Mouse (Mus musculus): ENCODE data around the gene Paxx. TPM values are rescaled to one million over a fixed set of nuclear protein-coding genes. Genes with fewer than 3 reads are reported as not detected.

Paxx gene
- polyA plus RNA-seq, 1 experiment from 2014 or later: 95.4 TPM

DNA sequence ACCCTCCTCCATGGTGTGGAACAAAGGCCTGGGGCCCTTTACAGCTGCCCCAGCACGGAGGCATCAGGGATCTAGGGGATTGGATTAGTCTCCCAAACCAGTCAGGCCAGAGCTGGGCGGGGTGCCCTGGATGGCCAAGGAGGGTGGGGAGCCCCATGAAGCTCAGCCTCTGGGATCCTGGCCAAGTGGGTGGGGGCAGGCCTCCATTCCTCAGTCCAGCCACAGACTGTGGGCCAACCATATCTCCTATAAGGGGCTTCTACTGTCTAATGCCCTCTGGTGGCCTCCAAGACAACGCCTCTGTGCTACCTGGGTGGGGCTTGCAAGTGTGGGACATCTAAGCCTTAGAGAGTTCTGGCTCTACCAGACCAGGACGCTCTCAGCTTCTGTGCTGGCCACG lies 2.0 kb downstream of the Paxx start:
- Histone ChIP-seq H3K4me1 (ENCODE audit: control insufficient read depth, insufficient read depth, low read length) (peaks cover 17% of the 10 kb centered on the region), H3K36me3 (ENCODE audit: control insufficient read depth, insufficient read depth, low read length) (peaks cover 22% of the 10 kb centered on the region), H3K4me2 (ENCODE audit: low read length) (no peak overlapping the region; the same call in 1 of the 2 replicates), H3K4me3 (replicated peaks; ENCODE audit: low read depth, low read length) (no peak overlapping the region), H3K27me3 (ENCODE audit: control insufficient read depth, insufficient read depth, low read length) (no peaks in the 10 kb centered on the region), H3K9ac (replicated peaks; ENCODE audit: low read length) (no peak overlapping the region), H3K27ac (replicated peaks; ENCODE audit: low read depth, low read length) (no peak overlapping the region), H3K9me3 (ENCODE audit: control insufficient read depth, low read length) (no peaks in the 10 kb centered on the region)
- DNase-seq (no peak), ATAC-seq (ENCODE audit: low FRiP score, low TSS enrichment) (no peak)
- WGBS: 79% methylated on average over 5 of the region's 5 CpGs

- peaks cover 17% of the 10 kb centered on the region for H3K4me1 ChIP-seq (ENCODE audit: control insufficient read depth, insufficient read depth, low read length)
- peaks cover 22% of the 10 kb centered on the region for H3K36me3 ChIP-seq (ENCODE audit: control insufficient read depth, insufficient read depth, low read length)
- H3K27ac ChIP-seq (replicated peaks; ENCODE audit: low read depth, low read length): no peak overlapping the region
- no peak overlapping the region for H3K4me2 ChIP-seq (ENCODE audit: low read length)
- no peaks in the 10 kb centered on the region for H3K9me3 ChIP-seq (ENCODE audit: control insufficient read depth, low read length)
- WGBS: 83% methylated on average over 9 of the region's 9 CpGs
- H3K27me3 ChIP-seq (ENCODE audit: control insufficient read depth, insufficient read depth, low read length): no peaks in the 10 kb centered on the region
- H3K9ac ChIP-seq (replicated peaks; ENCODE audit: low read length): no peak overlapping the region
- no peak for ATAC-seq (ENCODE audit: low FRiP score, low TSS enrichment)
- no peak overlapping the region for H3K4me3 ChIP-seq (replicated peaks; ENCODE audit: low read depth, low read length)
- no peak for DNase-seq
Observed at GRCm38 (mm10) chr2:25457022-25457896, 3.6 kb downstream of the Paxx start.

DNA sequence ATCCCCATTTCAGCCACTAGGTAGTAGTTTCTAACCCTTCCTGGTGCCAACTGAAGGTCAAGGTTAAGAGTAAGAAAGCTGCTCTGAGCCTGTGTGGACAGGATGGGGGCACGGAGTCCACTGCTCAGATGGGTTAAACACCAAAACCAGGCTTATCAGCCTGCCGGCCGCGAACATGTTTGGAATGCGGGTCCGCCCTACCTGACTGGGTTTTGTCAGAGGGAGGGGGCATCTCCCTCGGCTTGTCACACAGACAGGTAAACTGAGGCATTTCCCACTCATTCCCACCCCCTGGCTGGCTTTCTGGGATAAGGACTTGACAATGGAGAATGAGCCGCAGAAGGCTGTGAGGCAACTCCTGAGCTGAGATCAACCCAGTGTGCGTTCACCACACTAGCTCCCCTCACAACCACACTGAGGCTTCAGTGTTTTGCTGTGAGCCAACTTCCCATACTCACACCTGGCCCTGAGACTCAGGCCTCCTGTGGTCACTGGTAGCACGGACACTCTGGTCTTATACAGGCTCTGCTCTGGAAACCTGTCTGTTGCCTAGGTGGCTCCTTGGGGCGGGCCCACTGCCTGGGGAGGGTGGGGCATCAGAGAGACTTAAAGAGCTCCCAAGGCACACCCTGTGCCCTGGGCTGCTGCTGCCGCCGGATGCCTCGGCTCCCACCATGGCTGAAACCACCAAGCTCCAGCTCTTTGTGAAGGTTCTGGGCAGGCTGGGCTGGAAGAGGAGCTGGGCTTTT lies 4.5 kb downstream of the Paxx start, which contains the start of gene Clic3:
Gene Clic3 (plus strand): TSS at position 634 of the 749 bp plus-strand sequence.
- Histone ChIP-seq H3K4me2 (ENCODE audit: low read length) (no peak within 1 kb of the TSS), H3K4me3 (replicated peaks; ENCODE audit: low read depth, low read length) (no peak within 1 kb of the TSS), H3K36me3 (ENCODE audit: control insufficient read depth, insufficient read depth, low read length) (peaks cover 22% of the 10 kb centered on the region), H3K9ac (replicated peaks; ENCODE audit: low read length) (no peak within 1 kb of the TSS), H3K27me3 (ENCODE audit: control insufficient read depth, insufficient read depth, low read length) (no peaks in the 10 kb centered on the region), H3K4me1 (ENCODE audit: control insufficient read depth, insufficient read depth, low read length) (peaks cover 14% of the 10 kb centered on the region), H3K27ac (replicated peaks; ENCODE audit: low read depth, low read length) (no peak within 1 kb of the TSS), H3K9me3 (ENCODE audit: control insufficient read depth, low read length) (no peaks in the 10 kb centered on the region)
- 70% methylated on average over 14 of the region's 14 CpGs for WGBS
- ATAC-seq (ENCODE audit: low FRiP score, low TSS enrichment): no peak
- no peak for DNase-seq

DNA sequence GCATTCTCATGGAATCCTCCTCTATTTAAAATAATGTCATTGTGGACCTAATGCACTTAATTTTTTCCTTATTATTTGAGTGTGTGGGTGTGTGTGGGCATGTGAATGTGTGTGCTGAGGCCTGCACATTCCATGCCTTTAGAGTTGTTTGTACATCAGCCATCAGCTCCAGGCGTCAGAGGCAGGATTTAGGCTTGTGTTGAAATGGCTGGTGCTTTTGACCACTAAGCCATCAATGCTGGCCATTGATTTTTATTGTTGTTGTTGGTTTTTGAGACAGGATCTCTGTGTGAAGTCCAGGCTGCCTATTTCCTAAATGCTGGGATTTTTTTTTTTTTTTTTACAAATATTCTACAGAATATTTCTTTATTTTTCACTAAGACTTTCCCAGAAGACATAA lies 7.9 kb downstream of the Paxx start:
- Histone ChIP-seq H3K4me2 (ENCODE audit: low read length) (no peak overlapping the region), H3K27me3 (ENCODE audit: control insufficient read depth, insufficient read depth, low read length) (no peaks in the 10 kb centered on the region), H3K36me3 (ENCODE audit: control insufficient read depth, insufficient read depth, low read length) (peaks cover 22% of the 10 kb centered on the region), H3K4me1 (ENCODE audit: control insufficient read depth, insufficient read depth, low read length) (no peaks in the 10 kb centered on the region), H3K4me3 (replicated peaks; ENCODE audit: low read depth, low read length) (no peak overlapping the region), H3K9me3 (ENCODE audit: control insufficient read depth, low read length) (no peaks in the 10 kb centered on the region), H3K9ac (replicated peaks; ENCODE audit: low read length) (no peak overlapping the region), H3K27ac (replicated peaks; ENCODE audit: low read depth, low read length) (no peak overlapping the region)
- WGBS: 48% methylated on average over 1 of the region's 1 CpGs
- no peak for DNase-seq
- ATAC-seq (ENCODE audit: low FRiP score, low TSS enrichment): no peak

DNA sequence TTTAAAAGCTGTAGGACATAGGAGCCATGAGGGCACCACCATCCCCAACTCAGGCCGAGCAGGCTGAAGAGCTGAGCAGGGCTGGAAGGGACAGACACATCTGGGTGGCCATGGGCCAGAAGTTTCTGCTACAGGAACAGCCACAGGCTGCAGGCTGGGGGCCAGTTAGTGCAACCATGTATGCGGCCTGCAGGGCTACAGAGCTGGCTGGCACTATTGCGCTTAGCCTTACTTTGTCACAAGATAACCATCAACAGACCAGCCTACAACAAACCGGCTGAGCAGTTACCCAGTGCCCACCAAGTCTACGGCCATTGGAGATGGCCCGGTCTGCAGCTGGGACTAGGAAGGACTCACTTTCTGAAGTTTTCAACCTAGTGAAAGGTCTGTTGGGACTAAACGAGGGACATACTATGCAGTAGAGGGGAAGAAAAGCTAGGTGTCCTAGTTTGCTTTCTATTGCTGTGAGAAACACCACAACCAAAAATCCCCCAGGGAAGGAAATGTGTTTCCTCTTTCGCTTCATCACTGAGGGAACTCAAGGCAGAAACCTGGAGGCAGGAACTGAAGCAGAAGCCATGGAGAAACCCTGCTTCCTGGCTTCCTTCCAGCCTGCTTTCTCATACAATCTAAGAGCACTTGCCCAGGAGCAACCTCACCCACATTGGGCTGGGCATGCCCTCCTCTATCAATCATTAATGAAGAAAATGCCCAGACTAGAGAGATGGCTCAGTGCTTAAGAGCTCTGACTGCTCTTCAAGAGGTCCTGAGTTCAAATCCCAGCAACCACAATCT lies 9.8 kb downstream of the Paxx start:
- no peak overlapping the region for H3K4me3 ChIP-seq (replicated peaks; ENCODE audit: low read depth, low read length)
- H3K36me3 ChIP-seq (ENCODE audit: control insufficient read depth, insufficient read depth, low read length): peaks cover 35% of the 10 kb centered on the region
- DNase-seq (no peak), ATAC-seq (ENCODE audit: low FRiP score, low TSS enrichment) (no peak)
- no peak overlapping the region for H3K4me2 ChIP-seq (ENCODE audit: low read length)
- H3K9ac ChIP-seq (replicated peaks; ENCODE audit: low read length): no peak overlapping the region
- H3K9me3 ChIP-seq (ENCODE audit: control insufficient read depth, low read length): no peaks in the 10 kb centered on the region
- WGBS: 91% methylated on average over 8 of the region's 8 CpGs
- H3K4me1 ChIP-seq (ENCODE audit: control insufficient read depth, insufficient read depth, low read length): no peaks in the 10 kb centered on the region
- H3K27ac ChIP-seq (replicated peaks; ENCODE audit: low read depth, low read length): no peak overlapping the region
- no peaks in the 10 kb centered on the region for H3K27me3 ChIP-seq (ENCODE audit: control insufficient read depth, insufficient read depth, low read length)

- no peak overlapping the region for H3K4me2 ChIP-seq (ENCODE audit: low read length)
- DNase-seq (no peak), ATAC-seq (ENCODE audit: low FRiP score, low TSS enrichment) (no peak)
- H3K4me3 ChIP-seq (replicated peaks; ENCODE audit: low read depth, low read length): no peak overlapping the region
- peaks cover 97% of the 10 kb centered on the region for H3K36me3 ChIP-seq (ENCODE audit: control insufficient read depth, insufficient read depth, low read length)
- H3K9ac ChIP-seq (replicated peaks; ENCODE audit: low read length): no peak overlapping the region
- H3K27me3 ChIP-seq (ENCODE audit: control insufficient read depth, insufficient read depth, low read length): no peaks in the 10 kb centered on the region
- no peaks in the 10 kb centered on the region for H3K4me1 ChIP-seq (ENCODE audit: control insufficient read depth, insufficient read depth, low read length)
- 92% methylated on average over 14 of the region's 14 CpGs for WGBS
- H3K27ac ChIP-seq (replicated peaks; ENCODE audit: low read depth, low read length): no peak overlapping the region
- H3K9me3 ChIP-seq (ENCODE audit: control insufficient read depth, low read length): no peaks in the 10 kb centered on the region
Observed at GRCm38 (mm10) chr2:25442682-25443081, 18.2 kb downstream of the Paxx start.

DNA sequence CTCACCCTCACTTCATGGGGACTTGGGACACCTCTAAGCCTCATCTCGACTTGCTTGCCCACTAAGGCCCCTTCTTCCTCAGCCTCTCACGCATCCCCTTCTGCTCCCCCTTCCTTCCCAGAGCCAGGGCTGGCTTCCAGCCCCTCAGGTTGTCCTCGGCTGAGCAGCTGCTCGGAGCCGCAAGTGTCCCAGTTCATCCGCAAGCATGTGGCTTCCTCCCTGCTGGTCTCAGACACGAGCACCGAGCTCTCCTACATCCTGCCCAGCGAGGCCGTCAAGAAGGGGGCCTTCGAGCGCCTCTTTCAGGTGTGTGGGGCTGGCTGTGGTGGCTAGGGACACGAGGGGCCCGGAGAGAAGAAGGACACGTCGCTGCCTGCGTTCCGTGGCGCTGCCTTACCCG lies 19.8 kb downstream of the Paxx start:
- Histone ChIP-seq H3K27me3 (ENCODE audit: control insufficient read depth, insufficient read depth, low read length) (no peaks in the 10 kb centered on the region), H3K4me1 (ENCODE audit: control insufficient read depth, insufficient read depth, low read length) (no peaks in the 10 kb centered on the region), H3K27ac (replicated peaks; ENCODE audit: low read depth, low read length) (no peak overlapping the region), H3K9me3 (ENCODE audit: control insufficient read depth, low read length) (no peaks in the 10 kb centered on the region), H3K4me3 (replicated peaks; ENCODE audit: low read depth, low read length) (no peak overlapping the region), H3K9ac (replicated peaks; ENCODE audit: low read length) (no peak overlapping the region), H3K4me2 (ENCODE audit: low read length) (no peak overlapping the region), H3K36me3 (ENCODE audit: control insufficient read depth, insufficient read depth, low read length) (peaks cover 97% of the 10 kb centered on the region)
- DNase-seq (no peak), ATAC-seq (ENCODE audit: low FRiP score, low TSS enrichment) (no peak)
- WGBS: 90% methylated on average over 20 of the region's 20 CpGs

DNA sequence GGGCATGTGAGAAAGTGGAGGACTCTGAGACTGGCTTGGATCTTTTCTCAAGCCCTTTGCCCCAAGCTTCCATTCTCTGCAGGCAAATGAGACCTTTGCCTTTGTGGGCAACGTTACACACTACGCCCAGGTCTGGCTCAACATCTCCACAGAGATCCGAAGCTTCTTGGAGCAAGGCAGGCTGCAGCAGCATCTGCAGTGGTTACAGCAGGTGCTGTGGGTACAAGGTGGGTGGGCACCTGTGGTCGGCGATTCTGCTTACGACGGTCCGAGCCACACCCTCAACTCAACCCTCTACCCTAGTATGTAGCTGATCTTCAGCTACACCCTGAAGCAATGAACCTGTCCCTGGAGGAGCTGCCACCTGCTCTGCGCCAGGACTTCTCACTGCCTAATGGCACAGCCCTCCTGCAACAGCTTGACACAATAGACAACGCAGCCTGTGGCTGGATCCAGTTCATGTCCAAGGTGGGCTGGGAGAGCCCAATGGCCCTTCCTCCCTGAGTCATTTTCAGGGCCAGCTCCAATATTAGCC lies 24.5 kb downstream of the Paxx start:
- Histone ChIP-seq H3K4me1 (ENCODE audit: control insufficient read depth, insufficient read depth, low read length) (peaks cover 4% of the 10 kb centered on the region), H3K4me3 (replicated peaks; ENCODE audit: low read depth, low read length) (no peak overlapping the region), H3K4me2 (ENCODE audit: low read length) (no peak overlapping the region), H3K36me3 (ENCODE audit: control insufficient read depth, insufficient read depth, low read length) (peaks cover 77% of the 10 kb centered on the region), H3K9ac (replicated peaks; ENCODE audit: low read length) (no peak overlapping the region), H3K27me3 (ENCODE audit: control insufficient read depth, insufficient read depth, low read length) (no peaks in the 10 kb centered on the region), H3K9me3 (ENCODE audit: control insufficient read depth, low read length) (no peaks in the 10 kb centered on the region), H3K27ac (replicated peaks; ENCODE audit: low read depth, low read length) (no peak overlapping the region)
- DNase-seq (no peak), ATAC-seq (ENCODE audit: low FRiP score, low TSS enrichment) (no peak)
- WGBS: 95% methylated on average over 10 of the region's 10 CpGs

Measured in midbrain, embryonic 14.5 days (tissue).